Comparison of ENCODE assay signal across 21 mouse cellular contexts in genomic region chr17:48024045-48024444, GRCm38 (mm10). TPM values are rescaled to one million over a fixed set of nuclear protein-coding genes. Genes with fewer than 3 reads are reported as not detected.
DNase-seq lines count a peak whose midpoint lies in the region; ATAC-seq lines count a peak whose summit lies in the region.
"Had no signal": no experiment of that assay in that cellular context is flagged by ENCODE, and none has a peak within 500 bp of the region (broad histone marks: within the 10 kb centered on the region; RNA-seq: fewer than 3 reads in every experiment).

No protein-coding gene starts in this region.

- intact Hi-C loops in heart, postnatal 25 days (cut with DNase I), result no loop called here

- H3K27me3 ChIP-seq in embryonic facial prominence, embryonic 15.5 days, result no peaks in the 10 kb centered on the region; the same call in 1 of the 2 replicates
- H3K27me3 ChIP-seq in heart, embryonic 13.5 days (replicated peaks), result no peaks in the 10 kb centered on the region
- peaks cover 7% of the 10 kb centered on the region; the same call in 1 of the 2 replicates for H3K27me3 ChIP-seq in limb, embryonic 13.5 days

- H3K9ac ChIP-seq in embryonic facial prominence, embryonic 15.5 days, result no peak overlapping the region
- peak overlapping the region; percentile 71 for H3K9ac ChIP-seq in heart, embryonic 13.5 days
- 0 out of 2 replicates have a peak overlapping the region, but pooled peaks have one; percentile 1 for H3K9ac ChIP-seq in limb, embryonic 13.5 days
- H3K9ac ChIP-seq: forebrain, embryonic 15.5 days; liver, postnatal 0 days had no signal

- 50% methylated on average over 8 of the region's 8 CpGs for WGBS in embryonic facial prominence, embryonic 15.5 days
- WGBS in heart, embryonic 13.5 days, result 29% methylated on average over 8 of the region's 8 CpGs
- 50% methylated on average over 8 of the region's 8 CpGs for WGBS in limb, embryonic 13.5 days

- ATAC-seq in embryonic facial prominence, embryonic 15.5 days (ENCODE audit: insufficient number of reproducible peaks, low FRiP score, low TSS enrichment, low read depth), result peak; percentile 53; the same call in 1 of the 2 replicates
- ATAC-seq in heart, embryonic 13.5 days (ENCODE audit: extremely low read depth, insufficient number of reproducible peaks, low FRiP score, low TSS enrichment), result peak; percentile 49; the same call in 1 of the 2 replicates
- peak; percentile 45; the same call in 1 of the 2 replicates for ATAC-seq in limb, embryonic 13.5 days (ENCODE audit: low FRiP score, low read depth)
- ATAC-seq: forebrain, embryonic 15.5 days; liver, postnatal 0 days; midbrain, embryonic 16.5 days had no signal

- peaks cover 30% of the 10 kb centered on the region for H3K4me1 ChIP-seq in embryonic facial prominence, embryonic 15.5 days
- peaks cover 53% of the 10 kb centered on the region for H3K4me1 ChIP-seq in heart, embryonic 13.5 days
- peaks cover 43% of the 10 kb centered on the region for H3K4me1 ChIP-seq in limb, embryonic 13.5 days

- peak overlapping the region; percentile 51; the same call in 1 of the 2 replicates for H3K27ac ChIP-seq in embryonic facial prominence, embryonic 15.5 days (replicated peaks)
- peak overlapping the region; percentile 92 for H3K27ac ChIP-seq in heart, embryonic 13.5 days (replicated peaks)
- no peak overlapping the region for H3K27ac ChIP-seq in limb, embryonic 13.5 days
- H3K27ac ChIP-seq: forebrain, embryonic 15.5 days had no signal

- no peak overlapping the region for H3K4me3 ChIP-seq in embryonic facial prominence, embryonic 15.5 days (replicated peaks)
- no peak overlapping the region for H3K4me3 ChIP-seq in heart, embryonic 13.5 days
- no peak overlapping the region for H3K4me3 ChIP-seq in limb, embryonic 13.5 days
- H3K4me3 ChIP-seq: forebrain, embryonic 15.5 days had no signal

- no peak overlapping the region for H3K4me2 ChIP-seq in embryonic facial prominence, embryonic 15.5 days (replicated peaks)
- peak overlapping the region; percentile 39 for H3K4me2 ChIP-seq in heart, embryonic 13.5 days
- no peak overlapping the region for H3K4me2 ChIP-seq in limb, embryonic 13.5 days (replicated peaks)
- H3K4me2 ChIP-seq: forebrain, embryonic 15.5 days had no signal

- peak; percentile 62 to 80 for DNase-seq in heart, adult 18-20 months
- DNase-seq in heart, postnatal 25 days (ENCODE audit: low spot score), result no peak
- DNase-seq in kidney, postnatal 10 days, result no peak
- DNase-seq in kidney, adult 11 months, result no peak
- no peak for DNase-seq in layer of hippocampus, adult 9-11 months
- DNase-seq: adrenal gland, postnatal 10 days; cerebellum, postnatal 14 days; left cerebral cortex, postnatal 4 days; liver, postnatal 0 days; right cerebral cortex, adult 18-20 months had no signal

- H3K9me3 ChIP-seq in embryonic facial prominence, embryonic 15.5 days (replicated peaks), result no peaks in the 10 kb centered on the region
- H3K9me3 ChIP-seq in heart, embryonic 13.5 days, result no peaks in the 10 kb centered on the region
- no peaks in the 10 kb centered on the region for H3K9me3 ChIP-seq in limb, embryonic 13.5 days
- H3K9me3 ChIP-seq: forebrain, embryonic 15.5 days had no signal

- no peaks in the 10 kb centered on the region for H3K36me3 ChIP-seq in embryonic facial prominence, embryonic 15.5 days
- no peaks in the 10 kb centered on the region for H3K36me3 ChIP-seq in heart, embryonic 13.5 days
- no peaks in the 10 kb centered on the region for H3K36me3 ChIP-seq in limb, embryonic 13.5 days
- H3K36me3 ChIP-seq: forebrain, embryonic 15.5 days had no signal

RNA-seq across cellular contexts. Expression of gene 1700122O11Rik, which starts 14.0 kb away (rescaled TPM):
- total RNA-seq in heart, adult 18-20 months (2021), result not detected
- total RNA-seq in heart, postnatal 25 days (2021), result not detected
- polyA plus RNA-seq in embryonic facial prominence, embryonic 15.5 days (2015; fragmentation: Nextera tagmentation; extraction: Ambion mirVana), result not detected in 2 replicates
- polyA plus RNA-seq in heart, embryonic 13.5 days (2015; fragmentation: Nextera tagmentation; extraction: Ambion mirVana), result not detected in 2 replicates
- polyA plus RNA-seq in limb, embryonic 13.5 days (2015; fragmentation: Nextera tagmentation; extraction: Ambion mirVana), result not detected in 2 replicates
- total RNA-seq: adrenal gland, postnatal 10 days; ES-E14; left cerebral cortex, postnatal 4 days; megakaryocyte progenitor cell, adult 5-6 weeks had no signal
- polyA plus RNA-seq: C2C12; forebrain, embryonic 15.5 days; gonadal fat pad, adult 2 months; kidney, embryonic 16.5 days; liver, postnatal 0 days; midbrain, embryonic 16.5 days; neural tube, embryonic 14.5 days had no signal

Comparison
In these comparisons a context has a peak if more than half of its experiments do, and no peak if none do; other contexts are left out.
1. DNase-seq: peak in heart, adult 18-20 months (2 of 2); none in heart, postnatal 25 days (single experiment), kidney, postnatal 10 days (single experiment), kidney, adult 11 months (single experiment) and layer of hippocampus, adult 9-11 months (single experiment).
2. Peak in every context shown above with its lines, with median percentiles within 50 percentile points of each other: ATAC-seq.